Mouse (Mus musculus) spleen, postnatal 14 days (tissue): ENCODE results near the gene Htr2a.

ENCODE experiments used
- DNase-seq, 2 experiments: peaks; one replicate each; pipeline ENCODE4 v3.0.0; 2021 to 2022; ENCODE audit warnings: low spot score in 2 of 2

Gene Htr2a

DNA sequence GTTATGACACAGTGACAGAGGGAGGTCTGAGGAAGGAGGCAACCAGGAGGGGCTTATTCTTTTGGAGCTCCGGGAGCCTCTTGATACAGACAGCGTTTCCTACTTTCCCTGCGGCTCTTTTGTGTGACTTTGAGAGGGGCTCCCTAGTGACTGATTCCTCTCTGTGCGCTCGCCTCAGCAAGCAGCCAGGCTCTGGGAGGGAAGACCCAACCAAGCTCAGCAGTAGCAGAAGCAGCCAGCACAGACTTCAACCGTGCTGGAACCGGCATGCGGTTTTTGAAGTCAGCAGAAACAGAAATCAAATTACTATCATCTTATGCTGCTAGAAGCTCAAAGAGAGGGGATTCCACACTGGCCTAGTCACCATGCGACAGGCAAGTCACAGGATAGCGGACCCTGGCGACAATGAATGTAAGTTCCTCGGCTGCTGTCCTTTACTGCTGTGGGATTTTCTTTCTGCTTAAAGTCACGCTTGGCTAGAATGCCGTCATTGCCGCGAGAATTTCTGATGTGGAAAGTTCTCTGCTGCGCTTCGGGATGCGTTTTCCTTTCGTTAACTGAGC is at the start of gene Htr2a:
Gene Htr2a (plus strand): TSS at position 22 of the 563 bp plus-strand sequence.
- no peak for DNase-seq

DNA sequence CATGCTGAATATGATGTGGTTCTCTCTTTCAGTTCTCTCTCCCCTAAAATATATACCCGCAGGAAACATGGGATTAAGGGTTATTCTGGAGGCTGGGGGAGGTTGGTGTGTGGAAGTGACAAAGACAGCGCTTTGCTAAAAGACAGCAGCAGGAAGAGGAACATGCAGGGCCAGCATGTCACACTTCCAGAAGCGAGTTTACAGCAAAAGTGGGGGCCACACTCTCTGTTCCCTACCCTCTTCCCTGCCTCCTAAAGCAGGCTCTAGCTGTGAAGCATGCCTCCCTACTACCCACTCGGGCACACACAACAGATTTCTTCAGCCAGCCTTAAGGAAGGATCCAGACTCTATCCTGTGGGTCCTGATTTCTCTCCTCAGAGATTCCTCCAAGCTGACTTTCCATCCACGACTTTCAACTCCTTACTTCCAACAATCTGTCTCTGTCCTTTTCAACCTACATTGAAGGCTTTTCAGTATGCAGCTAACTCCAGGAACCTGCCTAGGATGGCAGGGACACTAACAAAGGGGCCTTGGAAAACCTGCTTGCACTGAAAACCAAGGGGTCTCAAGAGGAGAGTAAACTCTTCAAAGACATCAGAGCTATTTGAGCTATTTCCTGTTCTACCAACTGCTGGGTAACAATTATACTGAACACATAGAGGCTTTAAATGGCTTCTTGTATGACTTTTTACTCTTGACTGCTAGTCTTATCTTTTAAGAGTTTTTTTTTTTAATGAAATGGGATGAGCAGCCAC is 39.1 kb upstream of the Htr2a start:
- no peak for DNase-seq

DNA sequence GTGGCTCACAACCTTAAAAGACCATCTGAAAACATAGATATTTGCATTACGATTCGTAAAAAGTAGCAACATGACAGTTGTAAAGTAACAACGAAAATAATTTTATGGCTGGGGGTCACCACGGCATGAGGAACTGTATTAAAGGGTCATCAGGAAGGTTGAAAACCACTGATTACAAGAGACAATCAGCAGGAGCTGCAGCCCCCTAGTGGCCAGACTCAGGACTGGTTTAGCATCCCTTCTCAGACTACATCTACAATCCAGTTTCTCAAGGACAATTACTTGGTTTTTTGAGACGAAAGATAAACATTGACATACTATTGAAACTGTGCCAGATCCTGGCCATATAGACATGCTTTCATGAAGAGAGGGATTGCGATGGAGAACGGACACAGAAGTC is 38.1 kb upstream of the Htr2a start:
- DNase-seq = peak in 1 of 2 experiments; percentile 11

DNA sequence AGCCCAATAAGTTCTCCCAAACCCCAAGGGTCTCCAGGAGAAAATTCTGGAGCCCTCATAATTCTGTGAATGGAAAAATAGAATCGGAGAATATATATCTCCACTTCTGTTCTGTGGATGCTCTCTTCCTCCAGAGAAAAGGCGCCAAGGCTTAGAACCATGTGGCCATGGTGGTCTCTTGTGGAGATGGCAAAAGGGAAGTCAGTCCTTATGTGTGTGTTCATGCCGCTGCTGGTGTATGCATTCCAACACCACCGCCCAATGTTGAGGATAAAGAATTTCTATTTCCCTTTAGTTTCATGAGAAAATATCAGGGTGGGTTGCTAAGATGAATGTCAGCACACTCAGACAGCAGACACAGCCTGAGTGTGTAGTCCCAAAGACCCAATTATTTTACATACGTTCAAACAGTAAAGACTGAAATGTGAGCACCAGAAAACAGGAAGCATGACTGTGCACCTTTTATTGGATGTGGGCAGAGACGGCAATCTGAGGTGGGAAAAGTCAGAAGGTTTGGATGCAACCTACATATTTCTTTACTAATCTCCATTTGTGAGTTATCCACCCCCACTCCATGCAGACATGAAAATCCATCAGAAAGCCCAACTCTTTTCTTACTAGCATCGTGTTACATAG is 37.4 kb upstream of the Htr2a start:
- no peak for DNase-seq

DNA sequence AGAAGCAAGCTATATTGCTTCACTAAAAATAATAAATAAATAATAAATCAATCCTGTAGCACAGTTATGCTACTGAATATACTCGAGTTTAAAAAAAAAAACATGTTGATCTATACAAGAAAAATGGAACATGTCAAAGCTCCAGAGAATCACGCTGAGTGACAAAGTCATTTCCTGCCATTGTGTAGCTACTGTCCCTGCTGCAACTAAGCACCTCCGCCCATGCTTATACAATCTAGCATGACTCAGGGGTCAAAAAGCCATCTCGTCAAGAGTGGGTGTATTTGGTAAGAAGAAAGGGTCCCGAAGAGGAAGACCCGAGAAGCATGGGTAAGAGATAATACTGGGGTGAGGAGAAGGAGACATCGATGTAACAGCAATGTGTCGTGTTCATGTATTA is 29.3 kb upstream of the Htr2a start:
- DNase-seq = no peak

DNA sequence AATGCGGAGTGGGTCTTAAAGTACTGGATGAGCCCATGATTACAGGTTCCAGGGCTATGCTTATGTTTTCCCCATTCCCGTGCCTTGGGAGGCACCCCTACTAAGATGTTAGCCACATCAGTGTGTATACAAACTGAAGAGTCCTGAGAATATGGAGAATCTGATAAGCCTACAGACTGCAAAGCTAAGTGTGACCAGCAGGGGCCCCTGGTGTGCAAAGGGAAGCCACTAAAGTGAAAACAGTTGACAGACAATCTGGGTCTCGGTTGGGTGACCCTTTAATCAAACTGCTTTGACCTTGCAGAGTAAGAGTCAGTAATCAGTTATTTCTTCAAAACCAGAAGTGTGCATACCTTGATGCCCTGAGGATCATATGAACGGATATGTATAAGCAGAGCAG is 21.8 kb upstream of the Htr2a start:
- peak in 1 of 2 experiments; percentile 12 for DNase-seq

DNA sequence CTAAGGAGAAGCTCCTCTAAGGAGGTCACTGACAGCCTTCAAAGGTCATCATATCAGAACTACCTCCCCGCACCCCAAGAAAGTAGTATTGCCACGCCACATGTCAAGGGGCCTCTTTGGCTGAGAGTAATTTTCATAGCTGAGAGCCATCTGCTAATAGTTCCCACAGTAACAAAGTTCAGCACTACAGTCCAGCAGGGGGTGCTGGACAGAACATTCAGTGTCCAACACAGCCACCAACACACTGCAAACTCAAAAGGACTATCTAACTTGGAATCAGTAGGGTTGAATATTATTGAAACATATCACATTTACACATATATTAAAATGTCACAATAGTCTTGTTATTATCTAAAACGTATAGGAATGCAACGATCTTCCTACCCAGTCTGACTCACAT is 2.6 kb upstream of the Htr2a start:
- DNase-seq = no peak

DNA sequence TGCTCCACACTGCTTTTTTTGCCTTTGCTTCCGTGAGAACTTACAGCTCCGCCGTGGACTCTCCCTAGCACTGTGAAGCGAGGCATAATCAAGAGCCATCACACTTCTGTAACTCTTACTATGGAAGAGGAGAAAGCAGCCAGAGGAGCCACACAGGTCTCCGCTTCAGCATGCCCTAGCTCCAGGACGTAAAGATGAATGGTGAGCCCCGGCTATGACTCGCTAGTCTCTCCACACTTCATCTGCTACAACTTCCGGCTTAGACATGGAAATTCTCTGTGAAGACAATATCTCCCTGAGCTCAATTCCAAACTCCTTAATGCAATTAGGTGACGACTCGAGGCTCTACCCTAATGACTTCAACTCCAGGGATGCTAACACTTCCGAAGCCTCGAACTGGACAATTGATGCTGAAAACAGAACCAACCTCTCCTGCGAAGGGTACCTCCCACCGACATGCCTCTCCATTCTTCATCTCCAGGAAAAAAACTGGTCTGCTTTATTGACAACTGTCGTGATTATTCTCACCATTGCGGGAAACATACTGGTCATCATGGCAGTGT is 1.1 kb downstream of the Htr2a start:
- DNase-seq = no peak

DNA sequence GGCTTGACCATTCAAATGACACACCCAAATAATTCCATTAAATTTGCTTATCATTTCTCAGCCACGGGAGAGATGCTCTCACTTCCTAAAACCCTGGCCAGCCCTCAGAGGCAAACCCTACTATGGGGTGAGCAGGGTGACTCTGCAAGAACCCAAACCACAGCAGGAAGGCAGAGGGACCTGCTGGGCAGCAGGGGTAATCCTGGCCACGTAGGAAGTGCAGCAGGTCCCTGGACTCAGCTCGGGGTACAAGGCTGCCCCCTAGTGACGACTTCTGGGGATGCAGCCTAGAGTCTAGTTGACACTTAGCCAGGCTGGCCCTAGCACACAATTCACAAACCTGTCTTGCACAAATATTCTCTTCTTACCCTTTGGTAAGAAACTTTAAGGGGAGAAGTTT is 2.7 kb downstream of the Htr2a start:
- peak; percentile 71 to 84 for DNase-seq

DNA sequence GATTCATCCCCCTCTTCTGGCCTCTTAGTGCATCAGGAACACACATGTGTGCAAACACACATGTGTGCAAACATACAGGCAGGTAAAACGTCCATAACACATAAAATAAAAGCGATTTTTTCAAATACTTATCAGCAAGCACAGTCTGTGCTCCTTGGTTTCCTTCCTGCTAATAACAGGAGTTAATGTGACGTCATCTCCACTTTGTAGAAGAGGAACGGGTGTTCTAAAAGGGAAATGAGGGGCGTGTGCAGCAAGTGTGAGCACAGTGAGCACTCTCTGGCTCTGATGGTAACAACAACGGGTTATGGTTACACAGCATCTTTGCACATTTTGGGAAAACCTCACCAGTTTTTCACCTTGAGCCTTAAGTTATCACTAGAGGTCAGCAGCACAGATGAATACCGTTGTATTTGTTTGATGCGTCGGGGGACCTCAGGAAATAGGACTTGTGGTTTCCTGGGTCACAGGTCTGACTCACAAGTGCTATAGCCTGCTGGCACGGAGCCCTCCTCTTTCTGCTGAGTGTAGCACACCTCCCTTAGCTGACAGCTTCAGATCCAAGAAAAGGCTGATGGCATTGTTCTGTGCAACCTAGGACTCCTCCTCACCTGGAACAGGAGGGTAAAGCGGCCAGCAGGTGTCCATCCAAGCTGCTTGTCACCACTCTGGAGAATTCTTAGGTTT is 5.6 kb downstream of the Htr2a start:
- no peak for DNase-seq

DNA sequence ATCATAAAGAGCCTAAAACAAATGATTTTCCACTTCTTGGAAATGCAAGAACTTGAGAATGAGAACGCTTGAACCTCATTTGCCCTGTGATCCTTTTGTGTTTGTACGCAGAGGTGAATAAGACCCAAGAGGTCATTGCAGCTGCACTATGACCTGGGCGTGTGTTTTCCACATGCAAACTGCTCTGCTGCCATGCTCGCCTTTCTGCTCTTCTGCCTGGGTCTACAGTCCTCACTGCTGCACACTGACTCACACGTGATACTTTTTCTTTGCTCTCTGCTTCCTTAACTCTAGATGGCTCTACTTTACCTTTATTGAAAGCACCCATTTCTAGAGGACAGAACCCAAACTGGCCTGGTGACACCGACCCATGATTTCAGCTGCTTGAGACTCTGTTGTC is 9.4 kb downstream of the Htr2a start:
- no peak for DNase-seq

DNA sequence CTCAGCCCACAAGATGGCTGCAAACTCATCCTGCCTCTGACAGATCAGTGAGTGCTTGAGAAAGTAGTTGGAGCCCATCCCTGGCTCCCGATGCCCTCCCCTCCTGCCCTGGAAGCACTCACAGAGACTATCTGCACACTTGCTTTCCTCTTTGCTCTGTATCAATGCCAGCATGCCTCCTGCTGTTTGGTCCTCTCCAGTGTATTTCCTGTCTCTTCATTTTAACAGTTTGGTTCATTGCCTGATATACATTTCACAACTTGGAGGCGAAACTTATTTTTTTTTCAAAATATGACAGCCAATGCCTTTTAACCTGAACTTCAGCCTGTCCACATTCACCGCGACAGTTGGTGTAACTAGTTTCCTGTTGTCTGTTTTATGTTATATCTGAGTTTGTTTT is 11.0 kb downstream of the Htr2a start:
- DNase-seq = no peak

DNA sequence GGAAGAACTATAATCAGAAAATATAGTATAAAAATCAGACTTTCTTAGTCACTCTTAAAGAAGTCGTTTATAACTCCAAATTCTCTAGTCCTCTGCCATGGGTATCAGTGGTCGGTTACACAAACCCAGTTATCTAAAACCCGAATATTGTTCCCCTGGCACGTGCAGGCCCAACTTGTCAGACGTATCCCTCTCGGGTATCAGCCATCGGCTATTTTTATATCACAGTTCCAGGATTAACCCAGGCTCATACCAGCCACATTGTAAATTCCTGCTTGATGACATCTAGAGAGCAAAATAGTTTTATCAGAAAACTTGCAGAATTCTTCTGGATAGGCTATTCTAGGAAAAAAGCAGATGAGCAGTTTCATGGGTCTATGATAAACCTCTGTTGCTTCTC is 16.6 kb downstream of the Htr2a start:
- no peak for DNase-seq

DNA sequence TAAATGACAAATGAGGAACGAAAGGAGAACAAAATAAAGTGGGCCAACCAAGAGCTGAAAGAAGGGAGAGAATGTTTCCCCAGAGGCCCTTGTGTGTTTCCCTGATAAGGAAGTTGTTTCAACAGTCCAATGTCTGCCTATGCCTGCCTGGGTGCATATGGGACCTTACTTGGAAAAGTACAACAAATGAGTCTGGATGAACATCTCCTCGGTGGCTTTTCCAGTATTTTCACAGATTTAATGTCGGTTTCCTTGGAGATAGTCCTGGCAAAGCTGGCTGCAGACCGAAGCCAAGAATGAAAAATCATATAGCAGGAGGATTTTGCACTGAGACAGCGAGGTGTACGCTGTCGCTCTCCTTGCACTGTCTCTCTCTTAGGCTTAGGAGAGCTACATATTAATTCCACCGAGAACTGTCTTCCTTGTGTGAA is 18.8 kb downstream of the Htr2a start:
- DNase-seq = no peak

DNA sequence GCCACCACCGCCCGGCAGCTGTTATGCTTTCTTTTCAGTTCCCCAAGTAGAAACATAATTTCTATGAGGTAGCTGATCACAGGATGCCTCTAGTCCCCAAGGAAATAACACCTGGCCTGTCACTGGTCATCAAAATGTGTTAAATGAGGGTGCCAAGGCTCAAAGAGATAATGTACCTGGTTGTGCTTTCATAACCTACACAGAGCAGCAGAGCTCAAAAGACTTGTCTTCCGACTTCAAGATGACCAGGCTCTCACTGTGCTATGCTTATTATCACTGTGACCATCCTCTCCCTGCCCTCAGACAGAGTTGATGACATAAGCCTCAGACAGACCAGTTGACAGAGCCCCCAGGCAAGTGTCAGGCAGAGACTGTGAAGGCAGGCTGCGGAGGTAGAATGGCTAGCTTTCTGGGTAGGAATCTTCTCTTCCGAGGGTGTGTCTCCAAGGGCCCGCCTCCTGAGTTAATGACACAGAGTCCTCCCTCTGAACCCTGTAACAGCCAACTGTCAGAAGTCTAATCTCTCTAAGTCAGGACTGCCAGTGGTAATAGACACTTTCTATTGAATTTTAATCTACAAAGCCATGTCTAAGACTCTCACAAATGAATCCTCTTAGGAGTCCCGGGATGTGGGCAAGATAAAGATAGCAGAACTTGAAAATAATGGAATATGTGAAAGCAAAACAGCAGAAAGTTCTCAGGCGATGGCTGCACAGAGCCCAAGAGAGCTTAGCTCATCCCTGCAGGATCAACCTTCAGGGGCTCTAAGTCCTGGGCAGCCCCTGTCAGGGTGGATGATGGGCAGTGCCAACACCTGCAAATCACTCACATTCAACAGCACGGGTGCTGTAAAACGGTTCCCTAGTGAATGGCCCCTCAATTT is 31.7 kb downstream of the Htr2a start:
- DNase-seq = peak; percentile 14 to 16

DNA sequence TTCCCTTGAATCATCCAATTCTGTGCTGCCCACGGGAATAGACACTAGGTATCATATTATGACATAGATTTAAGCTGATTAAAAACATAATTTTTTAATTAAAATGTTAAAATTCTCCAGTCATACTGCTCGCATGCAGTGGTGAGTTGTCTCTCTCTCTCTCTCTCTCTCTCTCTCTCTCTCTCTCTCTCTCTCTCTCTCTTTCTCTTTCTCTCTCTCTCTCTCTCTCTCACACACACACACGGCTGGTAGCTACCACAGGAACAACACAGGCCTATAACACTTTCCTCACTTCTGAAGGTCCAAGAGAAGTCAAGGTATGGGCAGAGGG is 32.3 kb downstream of the Htr2a start:
- no peak for DNase-seq

DNA sequence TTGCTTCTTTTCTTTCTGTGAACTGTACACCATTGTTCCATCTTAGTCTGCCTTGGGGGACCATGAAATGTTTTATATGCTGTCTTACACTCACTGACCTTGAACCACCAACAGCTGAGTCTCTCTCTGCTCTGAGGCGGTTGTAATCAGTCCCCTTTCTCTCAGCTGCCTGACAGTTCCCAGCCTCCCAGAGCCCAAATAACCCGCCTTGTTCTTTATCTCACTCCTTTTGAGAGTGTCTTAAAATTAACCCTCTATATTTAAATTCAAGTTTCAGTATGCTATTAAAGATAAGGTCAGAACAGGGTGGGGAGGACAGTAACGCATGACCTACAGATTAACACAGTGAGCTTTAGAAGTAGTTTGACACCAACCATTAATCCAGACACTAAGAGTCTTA is 32.9 kb downstream of the Htr2a start:
- no peak for DNase-seq

DNA sequence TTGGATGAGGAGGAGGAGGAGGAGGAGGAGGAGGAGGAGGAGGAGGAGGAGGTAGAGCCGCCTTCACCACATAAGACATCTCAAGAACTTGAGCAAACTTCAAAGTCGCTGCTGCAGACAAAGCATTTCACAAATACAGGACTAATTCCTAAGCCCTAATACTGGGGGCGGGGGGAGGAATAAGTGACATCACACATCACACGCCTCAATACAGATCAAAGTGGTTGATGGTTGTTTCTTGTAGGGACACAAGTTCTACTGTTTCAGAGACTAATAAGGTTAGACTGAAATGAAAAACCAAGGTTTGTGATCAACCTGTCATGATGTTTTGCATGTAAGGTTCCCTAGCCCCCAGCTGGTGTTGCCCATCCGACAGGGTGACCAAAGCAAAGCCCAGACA is 39.2 kb downstream of the Htr2a start:
- DNase-seq = no peak

DNA sequence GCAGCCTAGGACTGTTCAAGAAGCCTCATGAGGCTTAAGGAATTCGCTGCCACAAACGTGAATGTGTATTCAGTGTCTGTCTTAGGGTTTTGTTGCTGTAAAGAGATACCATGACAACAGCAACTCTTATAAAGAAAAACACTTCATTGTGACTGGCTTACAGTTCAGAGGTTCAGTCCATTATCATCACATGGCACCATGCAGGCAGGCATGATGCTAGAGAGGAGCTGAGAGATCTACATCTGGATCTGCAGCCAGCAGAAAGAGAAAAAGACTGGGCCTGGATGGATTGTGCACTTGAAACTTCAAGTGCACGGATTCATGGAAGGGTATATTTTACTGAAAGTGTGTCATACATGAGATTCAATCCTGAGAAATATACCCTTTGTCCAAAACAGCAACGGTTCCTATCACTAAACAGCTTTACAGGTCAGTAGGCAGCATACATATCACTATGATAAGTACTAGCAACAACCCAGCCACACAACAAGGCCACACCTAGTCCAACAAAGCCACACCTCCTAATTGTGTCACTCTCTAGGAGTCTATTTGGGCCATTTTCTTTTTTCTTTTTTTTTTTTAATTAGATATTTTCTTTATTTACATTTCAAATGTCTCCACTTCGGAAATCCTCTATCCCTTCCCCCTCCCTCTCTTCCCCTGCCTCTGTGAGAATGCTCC is 43.8 kb downstream of the Htr2a start:
- DNase-seq = no peak

DNA sequence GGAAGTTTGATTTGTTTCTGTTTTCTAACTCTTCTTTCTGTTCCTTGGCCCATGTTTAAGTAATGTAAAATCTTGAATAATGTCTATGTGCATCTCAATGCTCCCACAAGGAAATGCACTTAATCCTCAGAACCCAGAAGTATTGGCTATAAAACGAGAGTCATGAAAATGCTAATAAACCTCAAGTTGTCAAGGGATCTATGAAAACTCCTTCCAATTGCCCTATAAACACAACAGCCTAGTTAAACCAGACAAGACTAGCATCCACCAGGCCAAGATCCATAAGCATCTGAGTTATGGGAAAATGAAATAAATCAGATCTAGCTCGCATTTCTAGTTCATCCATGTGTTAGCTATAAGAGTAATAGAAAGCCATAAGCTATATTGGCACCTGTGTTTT is 51.3 kb downstream of the Htr2a start:
- no peak for DNase-seq

DNA sequence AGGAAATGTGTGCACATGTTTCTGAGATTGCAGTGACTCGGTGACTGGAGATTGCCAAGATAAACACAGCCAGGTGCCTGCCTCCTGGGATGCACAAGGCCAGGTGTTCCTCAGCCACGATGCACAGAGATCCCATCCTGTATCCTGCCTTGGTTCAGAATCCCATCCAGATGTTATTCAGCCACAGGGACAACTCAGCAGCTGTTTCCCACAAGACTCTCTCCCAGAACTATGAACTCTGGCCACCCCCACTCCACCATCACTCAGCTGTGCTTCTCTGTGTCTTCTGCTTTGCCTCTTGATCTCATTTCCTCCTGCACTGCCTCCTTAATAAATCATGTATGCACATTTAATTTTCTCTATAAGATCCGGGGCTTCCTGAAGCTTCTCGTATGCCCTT is 56.1 kb downstream of the Htr2a start:
- DNase-seq = no peak
